Mouse (Mus musculus) olfactory bulb, adult 2 months (tissue): ENCODE measurements around the gene Pabpn1l.

Experiments
- CTCF ChIP-seq: fragments of 200-500 bp; IDR thresholded peaks from 2 replicates; pipeline ENCODE4 v1.5.1; 2012; ENCODE audit warnings: low read depth, mild to moderate bottlenecking, low read length, moderate library complexity; ENCODE audit not compliant: insufficient read depth
- POLR2A ChIP-seq: fragments of 200-500 bp; IDR thresholded peaks from 2 replicates; pipeline ENCODE4 v1.6.1; 2012; ENCODE audit warnings: mild to moderate bottlenecking, low read depth, low read length, moderate library complexity; ENCODE audit not compliant: insufficient read depth

DNA sequence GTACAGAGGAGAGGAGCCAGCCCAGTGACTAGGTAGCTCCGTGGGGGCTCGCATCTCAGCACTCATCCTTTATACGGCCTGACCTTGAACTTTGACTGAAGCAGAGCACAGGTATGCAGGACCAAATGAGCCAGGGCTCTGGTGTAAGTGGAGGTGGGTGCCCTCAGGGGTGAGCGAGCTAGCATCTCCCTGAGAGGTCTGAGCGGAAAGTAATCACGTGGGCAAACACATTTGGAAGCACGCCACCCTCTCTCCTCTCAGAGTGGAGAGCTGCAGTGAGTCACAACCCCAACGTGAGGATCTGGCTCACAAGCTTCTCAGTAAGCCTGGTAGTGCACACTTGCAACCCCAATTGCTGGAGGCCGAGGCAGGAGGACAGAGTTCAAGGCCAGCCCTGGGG is 19.5 kb upstream of the Pabpn1l start:
- TF ChIP-seq CTCF, result no peak
- TF ChIP-seq POLR2A, result no peak
